Mouse (Mus musculus): ENCODE data around the gene Pip5k1b.

DNA sequence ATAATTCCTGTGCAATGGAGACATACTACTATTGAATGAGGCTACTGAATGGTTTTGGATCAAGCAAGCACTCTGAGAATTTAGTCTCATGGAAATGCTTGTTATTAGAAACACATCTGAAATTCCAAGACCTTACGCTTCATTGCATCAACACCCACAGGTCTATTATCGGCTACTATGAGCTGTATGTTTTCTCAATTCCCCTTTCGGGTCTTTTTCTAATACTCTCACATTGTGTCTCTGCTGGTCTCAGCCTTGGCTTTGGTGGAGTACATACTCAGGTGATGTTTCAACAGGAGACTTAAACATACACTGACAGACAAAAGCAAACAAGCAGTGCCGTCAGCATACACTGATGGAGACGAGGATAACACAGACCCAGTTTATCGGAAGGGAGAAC lies 187.3 kb downstream of the Pip5k1b start:
- no peak for TF ChIP-seq HCFC1 (IDR thresholded peaks at IDR 0.05; ENCODE audit: borderline replicate concordance, insufficient read depth, low read length)
- no peak for TF ChIP-seq ZC3H11A (IDR thresholded peaks at IDR 0.05; ENCODE audit: borderline replicate concordance, low read depth, low read length)
